Mouse (Mus musculus) thymus, postnatal 0 days (tissue): ENCODE measurements at regions not wholly inside any gene's neighbourhood (a gene's known extent, or its start where the extent isn't known, plus 50 kb on each side); places are given as distances from the start of the nearest gene placed in this dataset.
A peak's percentile ranks its signal among the peaks of the same experiment; 100 is the strongest.

Experiments
- DNase-seq: peaks from one replicate; pipeline ENCODE4 v3.0.0-alpha.2; 2015; ENCODE audit warnings: low spot score

DNA sequence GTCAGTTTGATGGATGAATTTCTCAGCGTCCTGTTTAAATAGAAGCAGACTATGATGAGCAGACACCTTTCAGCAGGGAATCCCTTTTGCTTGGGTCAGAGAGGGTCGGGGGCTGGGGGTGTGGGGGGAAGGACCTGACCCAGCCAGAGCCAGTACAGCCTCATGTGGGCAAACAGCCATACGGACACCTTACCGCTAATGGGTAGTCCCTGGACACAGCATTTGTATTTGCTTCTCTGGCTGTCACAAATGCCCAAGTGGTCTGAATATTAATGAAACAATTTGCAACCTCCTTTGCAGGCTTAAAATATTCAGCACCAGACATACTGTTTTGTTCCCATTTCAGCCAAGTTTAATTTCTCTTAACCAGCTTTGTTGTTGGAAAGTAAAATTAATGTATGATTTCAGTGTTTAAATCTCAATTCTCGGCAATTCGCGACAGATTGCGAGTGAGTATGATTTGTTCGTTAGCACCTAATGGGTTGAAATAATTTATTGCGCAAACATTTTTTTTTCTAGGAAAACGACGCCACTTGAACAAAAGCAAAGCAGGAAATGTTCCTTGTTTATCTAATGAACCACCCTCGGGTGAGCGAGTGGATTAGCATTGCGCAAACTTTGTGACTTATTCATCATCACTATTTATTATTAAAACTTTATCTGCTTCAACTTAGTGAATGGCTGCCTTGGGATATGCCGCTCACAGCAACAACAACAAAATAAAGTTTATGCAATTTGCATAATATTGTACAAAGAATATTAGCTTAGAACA, 166.2 kb downstream of the Cdh26 start:
- no peak for DNase-seq

DNA sequence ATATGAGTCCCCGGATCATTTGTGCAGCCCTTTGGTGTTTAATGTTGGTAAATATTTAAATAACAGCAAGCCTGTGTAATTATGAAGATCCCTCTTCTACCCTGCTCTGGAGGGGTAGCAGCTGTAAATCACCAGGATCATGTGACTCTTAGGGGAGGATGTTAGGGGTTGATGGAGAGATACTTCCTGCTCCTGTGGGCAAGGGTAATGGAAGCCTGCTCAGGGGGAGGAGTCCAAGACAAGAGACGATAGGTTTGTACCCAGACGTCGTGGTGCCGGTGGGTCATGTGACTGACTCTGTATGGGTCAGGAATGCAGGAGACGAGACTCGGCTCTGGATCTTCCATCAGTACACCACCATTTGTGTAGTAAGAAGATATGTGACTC, 166.7 kb downstream of the Cdh26 start:
- no peak for DNase-seq

DNA sequence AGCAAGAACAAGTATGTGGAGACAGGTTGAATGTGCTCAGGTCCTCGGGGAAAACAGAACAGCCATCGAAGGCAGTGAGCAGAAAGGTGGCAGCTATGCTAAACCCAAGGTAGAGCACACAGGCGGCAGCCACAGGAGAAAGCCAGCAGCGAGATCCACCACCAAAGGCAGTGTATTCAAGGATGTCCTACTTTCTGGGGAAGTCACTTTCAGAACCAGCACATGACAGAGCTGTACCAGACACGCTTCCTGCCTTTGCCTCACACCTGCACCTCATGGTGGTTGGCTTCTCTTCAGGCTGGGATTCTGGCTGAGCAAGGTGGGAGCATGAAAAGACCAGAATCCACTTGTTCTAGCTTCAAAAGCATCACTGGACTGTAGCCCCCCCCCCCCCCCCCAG, 168.0 kb downstream of the Cdh26 start:
- DNase-seq: no peak

DNA sequence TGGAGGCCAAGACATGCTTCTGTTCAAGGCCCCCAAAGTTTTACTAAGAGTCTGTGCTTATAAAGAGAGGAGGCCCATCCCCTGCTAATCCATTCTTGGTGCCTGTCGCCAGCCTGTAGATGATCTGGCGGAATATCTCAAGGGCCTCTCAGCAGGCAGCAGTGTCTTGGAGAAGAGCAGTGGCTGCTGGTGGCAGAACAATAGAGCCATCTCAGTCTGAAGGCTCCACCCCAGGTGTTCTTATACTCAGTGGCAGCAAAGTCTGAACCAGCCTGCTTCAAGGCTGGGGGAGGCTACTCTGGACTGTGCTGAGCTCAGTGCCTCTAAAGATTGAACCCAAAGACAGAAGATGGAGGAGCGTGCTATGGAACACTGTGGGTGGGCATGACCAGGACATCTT, 168.5 kb downstream of the Cdh26 start:
- no peak for DNase-seq

DNA sequence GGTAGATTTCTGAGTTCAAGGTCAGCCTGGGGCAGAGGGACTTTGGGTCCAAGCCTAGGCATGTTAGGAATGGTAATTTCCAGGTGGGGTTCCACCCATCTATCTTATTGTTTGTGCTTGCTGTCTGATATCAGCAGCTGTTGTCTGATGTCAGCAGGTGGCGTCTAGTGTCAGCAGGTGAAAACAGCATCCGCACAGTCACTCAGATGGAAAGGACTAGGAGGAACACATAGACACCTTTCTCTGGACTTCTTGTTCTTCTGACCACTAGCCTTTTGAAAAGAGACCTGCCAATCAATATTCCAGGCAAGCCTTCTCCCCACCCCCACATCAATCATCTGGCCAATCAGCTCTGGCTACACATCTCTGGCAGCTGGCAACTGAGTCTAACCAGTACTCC, 173.1 kb downstream of the Cdh26 start:
- DNase-seq: no peak

DNA sequence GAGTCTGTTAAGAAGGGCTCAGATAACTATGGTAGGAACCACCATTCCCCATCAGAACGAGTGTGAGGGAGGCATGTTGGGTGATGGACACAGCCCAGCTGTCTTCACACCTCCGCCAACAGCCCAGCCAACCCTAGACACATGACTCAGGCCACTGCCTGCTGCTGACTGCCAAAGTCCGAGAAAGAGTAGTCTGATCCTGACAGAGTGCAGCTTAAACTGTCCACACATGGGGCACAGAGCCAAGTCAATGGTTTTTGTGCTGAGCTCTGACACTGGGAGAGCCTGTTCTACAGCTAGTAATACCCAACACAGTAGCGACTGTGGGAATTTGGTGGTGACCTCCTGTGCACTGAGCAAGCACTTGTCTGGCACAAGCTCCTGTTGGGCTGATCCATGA, 176.4 kb downstream of the Cdh26 start:
- no peak for DNase-seq

DNA sequence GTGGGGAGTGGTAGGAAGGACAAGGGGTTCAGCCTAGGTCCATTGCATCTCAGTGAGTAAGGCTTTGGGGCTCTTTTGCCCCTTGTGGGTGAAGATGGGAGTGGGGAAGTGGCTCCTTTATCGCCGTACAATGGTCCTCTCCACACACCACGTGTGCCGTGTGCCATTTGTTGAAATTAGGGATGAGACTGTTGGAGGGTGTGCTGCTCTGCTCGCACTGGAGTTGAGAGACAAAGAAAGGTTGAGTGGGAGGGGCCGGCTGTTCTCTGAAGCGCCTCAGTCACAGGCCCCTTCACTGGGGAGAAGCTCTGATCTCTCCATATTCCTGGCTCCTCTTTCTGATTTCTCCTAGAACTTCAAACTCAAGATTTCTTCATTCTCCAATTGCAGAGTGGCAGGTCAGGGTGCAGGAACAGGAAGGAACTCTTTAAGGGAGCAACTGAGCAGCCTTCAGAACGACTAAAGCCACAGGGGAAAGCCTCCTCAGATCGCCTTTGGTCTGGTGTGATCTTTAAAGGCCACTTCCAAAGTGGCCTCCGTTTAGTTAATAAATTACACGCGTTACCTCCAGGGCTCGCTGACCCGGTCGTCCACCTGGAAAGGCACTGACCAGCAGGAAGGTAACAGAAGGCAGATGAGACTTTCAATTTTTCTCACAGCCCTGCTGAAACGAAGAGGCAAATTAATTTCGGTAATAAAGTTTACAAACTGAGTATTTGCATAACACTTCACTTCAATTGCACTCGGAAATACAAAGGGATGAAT, 180.1 kb downstream of the Cdh26 start:
- DNase-seq: no peak

DNA sequence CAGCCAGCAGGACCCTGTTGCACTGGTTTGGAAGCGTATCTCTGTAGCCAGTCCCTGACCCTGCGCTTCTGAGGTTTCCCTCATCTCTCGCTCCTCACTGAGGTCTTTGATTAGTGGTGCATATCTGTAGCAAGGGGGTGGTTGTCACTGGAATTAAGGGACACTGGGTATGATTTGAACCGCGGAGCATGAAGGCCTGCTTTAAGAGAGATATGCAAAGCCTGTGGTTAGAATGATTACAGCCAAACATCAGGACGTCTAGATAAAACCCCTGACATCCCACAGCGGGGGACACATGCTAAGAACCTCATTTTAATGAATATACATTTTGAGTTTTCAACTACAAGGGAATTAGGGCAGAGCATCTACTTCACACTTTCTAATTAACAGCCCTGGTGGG, 184.4 kb downstream of the Cdh26 start:
- no peak for DNase-seq

DNA sequence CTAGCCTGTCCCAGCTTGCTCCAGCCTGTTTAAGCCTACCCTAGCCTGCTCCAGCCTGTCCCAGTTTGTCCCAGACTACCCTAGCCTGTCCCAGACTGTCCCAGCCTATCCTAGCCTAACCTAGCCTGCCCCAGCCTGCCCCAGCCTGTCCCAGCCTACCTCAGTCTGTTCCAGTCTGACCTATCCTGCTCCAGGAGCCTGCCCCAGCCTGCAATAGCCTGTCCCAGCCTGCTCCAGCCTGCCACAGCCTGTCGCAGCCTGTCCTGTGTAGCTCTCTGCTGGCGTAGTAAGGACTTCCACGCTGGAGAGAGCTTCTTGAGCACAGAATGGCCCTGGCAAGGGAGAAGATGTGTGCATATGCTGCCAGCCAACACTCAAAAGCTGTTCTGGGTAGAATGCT, 192.5 kb downstream of the Cdh26 start:
- no peak for DNase-seq

DNA sequence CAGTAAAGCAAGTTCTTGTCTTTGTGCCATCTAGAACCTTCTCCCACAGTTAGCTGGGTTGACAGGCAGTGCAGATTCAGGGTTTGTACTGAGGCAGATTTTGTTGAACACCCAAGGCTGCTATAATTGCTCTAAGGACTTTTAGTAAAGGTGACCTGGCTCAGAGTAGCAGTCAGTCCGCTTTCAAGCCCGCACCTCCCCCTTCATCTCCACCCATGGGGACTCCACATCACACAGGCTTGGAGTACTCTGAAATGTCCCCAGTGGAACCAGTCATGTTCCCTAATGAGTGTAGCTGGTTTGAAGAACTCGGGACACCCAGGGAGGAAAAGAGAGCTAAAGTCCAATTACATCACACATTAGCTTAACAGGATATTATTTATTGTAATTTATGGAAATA, 194.1 kb downstream of the Cdh26 start:
- no peak for DNase-seq

DNA sequence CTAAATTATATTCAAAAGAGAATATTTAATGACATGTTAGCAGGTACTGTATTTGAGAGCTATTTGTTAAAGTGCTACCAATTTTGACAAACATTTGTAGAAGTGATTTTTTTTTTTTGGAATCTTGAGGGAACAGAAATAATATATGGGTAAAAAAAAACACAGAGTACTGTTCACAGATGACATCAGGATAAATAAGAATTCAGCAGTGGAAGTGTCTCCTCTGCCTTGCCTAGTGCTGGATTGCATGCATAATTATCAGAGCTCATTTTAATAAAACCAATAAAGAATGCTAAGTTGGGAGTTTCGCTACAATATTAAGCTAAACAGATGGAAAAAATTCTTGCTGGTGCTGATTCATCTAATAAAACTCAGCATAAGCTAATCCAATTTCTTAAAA, 194.6 kb downstream of the Cdh26 start:
- DNase-seq: no peak

DNA sequence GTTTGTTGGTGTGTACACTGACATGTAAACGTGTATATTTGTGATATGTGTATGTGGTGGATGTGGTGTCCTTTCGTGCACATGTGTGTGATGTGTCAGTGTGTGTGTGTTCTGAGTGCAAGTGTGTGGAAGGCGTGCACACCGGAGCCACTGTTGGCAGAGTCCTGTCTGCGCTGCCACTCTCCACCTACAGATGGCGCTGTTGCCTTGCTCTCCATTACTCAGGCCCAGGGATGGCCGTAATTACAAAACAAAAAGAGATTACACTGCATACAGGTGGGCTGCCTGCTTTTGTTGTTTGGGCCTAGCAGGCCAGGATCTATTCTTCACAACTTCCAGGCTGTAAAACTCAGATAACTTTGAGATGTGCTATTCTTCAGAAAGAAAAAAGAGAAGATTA, 199.4 kb downstream of the Cdh26 start:
- peak; percentile 26 for DNase-seq

DNA sequence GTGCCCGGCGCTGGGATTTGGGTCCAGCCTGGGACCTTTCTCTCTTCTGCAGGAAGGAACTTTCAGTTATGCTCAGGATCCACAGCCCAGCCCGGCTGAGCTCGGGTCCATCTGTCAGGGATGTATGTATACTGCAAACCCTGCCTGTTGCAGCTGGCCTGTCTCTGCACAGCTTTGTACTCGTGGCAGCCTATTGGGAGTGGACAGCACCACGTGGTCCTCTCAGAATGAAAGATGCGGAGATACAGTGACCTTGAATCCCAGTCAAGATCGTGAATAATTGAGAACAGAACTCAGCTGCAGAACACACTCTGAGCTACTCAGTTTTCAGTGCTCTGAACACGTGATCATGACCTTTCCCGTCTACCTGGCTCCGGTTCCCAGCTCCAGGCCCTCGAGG, 200.2 kb downstream of the Cdh26 start:
- DNase-seq: no peak

DNA sequence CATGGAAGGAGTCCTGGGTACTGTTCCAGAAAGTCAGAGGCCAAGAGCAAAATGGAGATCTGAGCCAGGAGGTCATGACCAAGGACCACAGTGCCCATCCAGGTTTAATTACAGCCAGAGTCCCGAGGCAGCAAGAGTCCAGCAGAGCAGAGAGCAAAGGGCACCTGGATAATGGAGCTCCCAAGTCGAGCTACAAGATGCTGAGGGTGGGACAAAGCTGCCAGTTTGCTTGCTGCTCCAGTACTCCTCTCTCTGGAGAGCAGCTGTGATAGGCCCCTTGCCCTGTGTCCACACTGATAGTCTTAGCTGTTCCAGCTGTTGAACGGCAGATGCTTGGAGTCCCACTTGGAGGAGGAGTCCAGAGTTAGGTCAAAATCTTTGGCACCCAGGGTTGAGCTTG, 201.0 kb downstream of the Cdh26 start:
- DNase-seq: no peak

DNA sequence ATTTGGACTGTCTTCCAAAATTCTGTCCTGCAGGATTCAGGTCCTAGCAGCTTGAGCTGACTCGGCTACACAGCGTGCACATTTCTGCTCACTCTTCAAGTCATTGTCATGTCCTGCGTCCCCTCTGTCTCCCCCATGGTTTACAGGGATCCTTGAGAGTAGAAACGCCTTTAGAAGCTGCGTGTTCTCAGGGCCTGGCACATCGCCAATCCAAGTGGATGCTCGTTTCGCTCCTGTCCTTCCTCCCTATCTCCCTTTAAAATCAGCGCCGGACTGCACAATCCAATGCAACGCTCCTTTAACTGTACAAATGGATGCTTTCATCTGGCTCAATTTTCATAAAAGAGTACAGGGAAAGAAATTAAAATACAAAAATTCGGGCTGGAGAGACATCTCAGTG, 201.6 kb downstream of the Cdh26 start:
- no peak for DNase-seq

DNA sequence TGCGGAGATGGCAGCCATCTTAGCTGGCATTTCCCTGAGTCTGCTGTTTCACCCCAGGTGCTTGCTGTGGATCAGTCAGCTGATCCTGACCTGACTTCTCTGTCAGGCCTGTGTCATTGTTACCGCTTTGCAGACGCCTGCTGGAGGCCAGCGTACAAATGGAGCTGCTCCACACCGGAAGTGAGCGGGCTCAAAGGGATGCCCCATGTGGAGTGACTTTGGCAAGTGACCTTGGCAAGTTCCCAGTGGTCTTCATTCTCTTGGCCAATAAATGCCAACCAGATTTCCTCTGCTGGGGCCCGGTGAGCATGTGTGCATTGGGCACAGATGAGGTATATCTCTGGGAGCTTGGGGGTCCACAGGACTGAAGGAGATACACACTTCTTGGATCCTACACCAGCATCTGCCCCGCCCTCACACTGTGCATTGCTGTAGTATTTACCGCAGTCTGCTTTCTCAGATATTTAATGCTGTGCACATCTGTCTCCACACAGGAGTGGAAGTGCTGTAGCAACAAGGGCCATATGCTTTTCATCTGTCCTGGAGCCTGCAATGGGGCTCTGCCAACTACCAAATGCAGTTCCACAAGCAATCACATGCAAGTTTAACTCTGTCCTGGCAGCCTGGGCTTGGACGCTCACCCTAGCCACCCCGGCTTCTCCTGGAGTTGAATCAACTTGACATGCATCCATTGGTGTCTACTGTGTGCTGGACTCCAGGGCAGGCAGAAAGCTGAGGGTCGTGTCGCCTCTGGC, 202.7 kb downstream of the Cdh26 start:
- no peak for DNase-seq

DNA sequence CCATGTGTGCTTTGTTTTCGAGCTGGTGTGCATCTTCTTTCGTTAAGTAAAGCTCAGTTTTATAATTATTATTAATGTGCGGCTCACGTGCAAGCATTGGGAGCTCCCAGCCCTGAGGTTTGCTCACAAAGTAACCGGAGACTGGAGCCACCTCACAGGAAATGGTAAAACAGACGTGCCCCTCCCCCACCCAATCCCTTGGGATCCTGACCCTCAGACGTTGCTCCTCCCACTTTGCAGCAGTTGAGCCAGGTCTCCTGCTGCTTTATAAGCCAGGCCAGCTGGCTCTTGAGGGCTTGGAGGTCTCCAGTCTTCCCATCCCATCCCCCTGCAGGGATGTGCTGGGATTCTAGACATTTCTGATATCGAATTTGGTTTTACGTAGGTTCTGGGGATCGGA, 203.8 kb downstream of the Cdh26 start:
- no peak for DNase-seq

DNA sequence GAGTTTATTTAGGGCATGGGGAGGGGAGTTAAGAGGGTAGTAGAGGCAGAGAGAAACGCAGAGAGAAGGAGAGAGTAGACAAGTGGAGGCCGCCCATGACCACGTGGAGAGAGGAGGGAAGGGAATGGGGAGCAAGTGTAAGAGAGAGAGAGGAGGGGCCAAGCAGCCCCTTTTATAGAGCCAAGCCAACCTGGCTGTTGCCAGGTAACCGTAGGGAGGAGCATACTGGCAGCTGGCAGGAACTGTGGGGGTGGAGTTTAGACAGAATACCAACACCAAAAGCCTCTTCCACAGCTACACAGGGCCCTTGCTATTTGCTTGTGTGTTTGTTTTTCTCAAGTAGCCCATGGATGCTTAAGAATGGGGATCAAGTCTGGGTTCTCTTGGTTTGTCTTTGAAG, 205.4 kb downstream of the Cdh26 start:
- no peak for DNase-seq

DNA sequence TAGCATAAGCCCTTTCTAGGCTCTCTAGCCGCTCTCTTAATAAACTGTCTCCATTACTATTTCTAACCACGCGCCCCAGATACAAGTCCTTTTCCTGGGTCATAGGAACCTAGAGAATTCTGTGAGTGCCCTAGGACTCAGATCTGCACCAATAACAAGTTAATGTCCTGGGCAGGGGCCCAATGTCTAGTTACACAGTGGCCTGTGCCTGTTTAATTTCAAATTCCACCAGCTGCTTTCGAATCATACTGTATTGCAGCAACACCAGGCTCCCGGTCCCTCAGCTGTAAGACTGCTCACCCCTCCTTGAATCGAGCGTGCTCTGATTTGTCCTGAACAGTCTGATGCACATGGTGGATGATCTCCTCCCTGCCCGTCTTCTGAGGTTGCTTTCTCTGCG, 206.6 kb downstream of the Cdh26 start:
- DNase-seq: no peak

DNA sequence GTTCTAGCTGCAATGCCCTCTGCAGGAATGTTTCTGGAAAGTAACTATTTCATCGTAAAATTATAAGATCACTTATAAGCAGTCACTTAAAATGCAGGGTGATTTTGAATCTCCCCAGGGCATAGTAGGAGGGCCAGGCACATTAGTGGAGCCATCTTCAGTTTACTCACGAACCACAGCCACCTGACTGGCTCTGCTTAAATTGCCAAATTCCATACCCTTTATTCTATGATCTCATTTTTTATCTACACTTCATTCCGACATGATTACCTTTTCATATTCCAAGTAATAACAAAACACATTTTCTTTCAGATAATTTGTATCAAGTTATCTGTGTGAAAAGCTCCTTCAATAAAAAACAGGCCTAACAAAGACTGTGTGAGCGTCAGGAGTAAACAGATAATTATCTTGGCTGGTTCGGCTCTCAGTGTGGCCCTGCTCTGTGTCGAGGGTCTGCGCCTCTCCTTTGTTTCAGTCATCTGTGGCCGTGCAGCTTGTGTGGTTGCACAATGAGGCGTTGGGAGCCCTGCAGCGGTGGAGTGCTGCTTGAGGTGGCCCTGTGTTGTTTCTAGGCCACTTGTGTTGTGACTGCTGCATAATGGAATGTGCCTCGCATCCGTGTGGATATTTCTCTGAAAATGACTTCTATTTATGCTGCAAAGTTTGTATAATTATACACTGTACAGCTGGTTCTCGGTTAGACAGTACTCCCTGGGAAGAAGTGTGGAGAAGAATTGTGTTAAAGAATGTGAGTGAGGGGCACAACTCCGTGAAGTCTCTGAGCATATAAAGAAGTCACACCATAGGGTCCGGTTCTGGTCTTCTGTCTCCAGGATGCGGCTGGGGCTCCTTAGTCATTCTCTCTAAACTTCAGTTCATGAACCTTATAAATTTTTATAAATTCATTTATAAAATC, 212.1 kb downstream of the Cdh26 start:
- DNase-seq: no peak

DNA sequence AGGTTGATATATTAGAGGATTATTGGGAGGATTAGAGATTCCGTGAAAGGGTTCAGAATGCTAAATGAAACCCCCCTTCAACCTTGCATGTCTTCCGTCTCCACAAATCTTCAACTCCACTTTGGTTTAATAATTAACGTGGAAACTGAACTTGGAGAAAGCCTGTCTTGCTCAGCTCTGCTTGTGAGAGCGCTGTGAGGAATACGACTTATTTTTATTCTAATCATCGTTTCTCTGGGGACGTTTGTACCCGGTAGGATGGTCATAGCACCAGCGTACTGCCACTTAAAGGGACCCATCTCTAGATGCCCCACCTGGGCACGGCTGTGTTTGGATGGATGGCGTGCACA, 212.7 kb downstream of the Cdh26 start:
- no peak for DNase-seq

DNA sequence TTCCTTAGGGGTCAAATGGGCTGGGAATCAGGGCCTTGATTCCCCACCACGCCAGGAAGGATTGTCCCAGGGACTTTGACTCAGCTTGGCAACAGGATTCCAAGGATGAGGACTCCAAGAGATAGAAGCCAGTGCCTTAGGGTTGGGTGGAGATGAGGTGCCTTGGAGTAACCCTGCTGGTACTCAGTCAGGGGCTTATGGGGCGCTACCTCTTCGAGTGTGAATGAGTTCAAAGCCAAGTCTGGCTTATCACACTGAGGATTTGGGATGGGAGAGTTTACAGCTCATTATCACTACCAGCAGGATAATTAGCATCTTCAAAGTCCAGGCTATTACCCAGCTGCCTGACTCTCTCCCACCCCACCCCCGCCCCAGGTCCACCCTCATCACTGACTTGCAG, 213.5 kb downstream of the Cdh26 start:
- no peak for DNase-seq
